Mouse (Mus musculus) liver, adult 10 weeks (tissue): ENCODE results near the gene Efna3. TPM values are rescaled to one million over a fixed set of nuclear protein-coding genes. Genes with fewer than 3 reads are reported as not detected.

Experiments used
- polyA plus RNA-seq: library from polyadenylated mRNA; stranded (reverse); fragments of 350-450 nt; fragmentation: Illumina TruSeq; extraction: RNeasy Lipid Tissue Mini Kit (QIAGEN cat#74804); gene quantifications from one replicate; pipeline ENCODE4 v1.2.3, GENCODE M21; 2014; ENCODE audit warnings: low read depth, low replicate concordance

Gene Efna3
- not detected for polyA plus RNA-seq

DNA sequence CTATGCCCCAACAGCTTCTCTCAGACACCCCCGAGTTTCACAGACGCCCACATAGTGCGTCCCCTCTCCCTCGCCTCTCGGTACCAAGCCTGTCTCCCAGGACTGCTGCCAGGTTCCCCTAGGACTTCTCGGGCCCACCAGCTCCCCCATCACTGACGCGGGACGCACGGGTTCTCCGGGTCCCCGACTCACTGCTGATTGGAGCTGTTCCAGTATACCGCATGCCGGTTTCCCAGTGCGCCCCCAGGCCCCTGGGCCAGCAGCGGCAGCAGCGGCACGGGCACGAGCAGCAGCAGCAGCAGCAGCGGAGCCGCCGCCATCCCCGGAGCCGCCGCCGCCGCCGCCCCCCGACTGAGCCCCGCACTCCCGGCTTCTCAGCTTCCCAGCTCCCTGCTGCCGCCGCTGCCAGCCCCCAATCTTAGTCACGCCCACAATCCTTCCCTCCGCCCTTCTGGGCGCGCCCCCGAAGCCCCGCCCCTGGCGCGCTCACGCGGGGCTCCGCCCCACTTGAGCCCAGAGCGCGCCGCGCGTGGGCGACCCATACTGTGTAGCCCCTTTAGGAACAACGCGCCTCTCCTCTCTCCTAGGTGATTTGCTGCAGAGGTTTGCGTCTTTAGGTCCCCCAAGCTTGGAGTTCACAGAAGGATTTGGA, at the start of gene Efna3:
TSS of gene Efna3 (minus strand) at position 452 of the 652 bp plus-strand sequence.

DNA sequence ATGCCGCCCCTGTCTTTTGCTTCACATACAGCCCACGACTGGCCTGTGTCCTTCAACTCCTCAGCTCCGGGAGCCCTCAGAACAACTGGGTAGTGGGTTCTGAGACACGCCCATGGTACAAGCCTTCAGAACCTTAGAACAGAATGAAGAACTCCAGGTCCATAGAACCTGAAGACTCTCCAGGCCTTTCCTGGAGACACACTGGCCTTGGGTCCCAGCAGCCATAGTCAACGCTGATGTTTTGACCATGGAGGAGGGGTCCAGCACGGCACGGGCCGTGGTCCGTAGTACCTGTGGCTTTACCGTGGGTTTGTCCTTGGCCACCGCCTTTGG, 42.4 kb upstream of the Efna3 start, which contains the start of gene Dcst1:
TSS of gene Dcst1 (minus strand) at position 101 of the 333 bp plus-strand sequence.

DNA sequence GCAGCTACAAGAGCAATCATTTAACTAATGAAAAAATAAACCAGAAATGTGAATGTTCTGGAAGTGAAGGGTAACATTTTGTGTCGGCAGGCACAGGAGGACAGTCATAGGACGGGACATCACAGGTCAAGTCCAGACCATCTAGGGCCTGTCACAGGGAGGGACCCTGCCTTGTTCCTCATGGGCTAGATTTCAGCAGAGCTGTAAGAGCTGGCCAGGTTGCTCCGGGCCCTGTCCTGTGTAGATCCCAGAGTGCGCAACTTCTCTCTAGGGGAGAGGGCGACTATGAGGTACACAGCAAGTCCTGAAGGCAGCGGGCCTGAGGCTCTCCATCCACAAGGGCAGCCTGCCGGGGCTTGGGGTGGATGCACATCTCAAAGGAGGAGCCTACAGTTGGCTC, 38.9 kb upstream of the Efna3 start, which contains the start of gene Dcst2:
TSS of gene Dcst2 (plus strand) at position 301 of the 400 bp plus-strand sequence.

DNA sequence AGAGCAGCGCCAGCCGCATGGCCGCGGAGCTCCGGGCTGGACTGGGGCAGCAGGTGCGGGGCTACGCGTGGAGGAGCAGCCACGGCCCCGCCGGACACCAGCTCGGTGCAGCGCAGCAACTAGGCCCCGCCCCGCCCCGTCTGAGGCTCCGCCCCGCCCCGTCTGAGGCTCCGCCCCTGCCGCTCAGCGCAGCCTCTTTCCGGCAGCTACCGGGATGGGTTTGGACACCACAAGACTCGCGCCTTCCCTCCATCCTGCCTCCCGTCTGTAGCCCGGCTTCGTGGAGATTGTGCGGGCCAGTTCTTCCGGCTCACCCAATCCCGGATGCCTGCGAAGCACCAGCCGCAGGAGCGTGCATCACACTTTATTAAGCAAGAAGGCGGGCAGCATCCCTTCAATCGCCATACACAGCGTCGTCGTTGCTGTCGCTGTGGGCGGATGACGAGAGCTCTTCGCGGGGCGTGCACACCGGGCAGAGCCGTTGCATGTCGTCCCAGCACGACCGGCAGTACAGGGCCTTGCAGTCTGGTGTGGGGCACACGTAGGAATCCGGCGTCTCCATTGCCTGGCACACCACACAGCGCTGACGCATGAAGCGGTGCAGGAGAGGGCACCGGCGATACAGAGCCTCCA, 27.2 kb upstream of the Efna3 start, which contains the start of gene Adam15:
TSS of gene Adam15 (minus strand) at position 128 of the 633 bp plus-strand sequence.

DNA sequence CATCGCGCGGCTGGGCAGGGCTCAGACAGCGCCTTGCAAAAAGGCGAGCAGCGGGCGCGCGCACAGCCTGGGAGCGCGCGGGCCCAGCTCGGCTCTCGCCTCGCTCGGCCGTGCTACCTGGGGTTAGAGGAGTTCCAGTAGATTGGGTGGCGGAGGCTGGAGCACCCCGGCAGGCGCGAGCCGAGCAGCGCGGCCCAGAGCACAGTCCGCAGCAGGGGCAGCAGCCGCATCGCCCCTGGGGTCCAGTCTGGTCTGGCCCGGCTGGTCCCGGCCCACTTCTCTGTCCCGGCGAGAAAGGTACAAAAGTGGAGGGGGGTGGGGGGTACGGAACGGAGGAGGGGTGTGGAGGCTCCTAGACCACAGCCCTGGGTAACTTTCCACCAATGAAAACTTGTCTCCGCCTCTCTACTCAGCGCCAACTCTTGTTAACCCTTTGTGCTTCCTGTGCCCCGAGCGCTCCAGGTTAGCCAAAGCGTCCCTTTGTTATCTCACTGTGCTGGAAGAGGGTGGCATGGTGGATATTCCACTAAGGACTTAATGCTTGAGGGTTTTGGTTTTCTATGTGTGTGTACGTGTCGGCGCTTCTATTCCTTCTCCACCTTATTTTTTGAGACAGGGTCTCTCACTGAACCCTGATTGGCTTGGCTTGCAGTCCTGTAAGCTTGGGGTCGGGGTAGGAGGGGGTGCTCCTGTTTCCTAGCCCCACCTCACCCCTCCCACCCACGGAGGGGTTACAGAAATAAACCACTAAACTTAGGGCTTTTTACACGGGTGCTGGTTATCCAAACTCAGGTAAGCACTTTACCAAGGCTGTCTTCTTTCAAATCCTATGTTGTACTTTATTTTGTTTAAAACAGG, 15.2 kb upstream of the Efna3 start, which contains the start of gene Efna4:
TSS of gene Efna4 (minus strand) at position 308 of the 858 bp plus-strand sequence.

DNA sequence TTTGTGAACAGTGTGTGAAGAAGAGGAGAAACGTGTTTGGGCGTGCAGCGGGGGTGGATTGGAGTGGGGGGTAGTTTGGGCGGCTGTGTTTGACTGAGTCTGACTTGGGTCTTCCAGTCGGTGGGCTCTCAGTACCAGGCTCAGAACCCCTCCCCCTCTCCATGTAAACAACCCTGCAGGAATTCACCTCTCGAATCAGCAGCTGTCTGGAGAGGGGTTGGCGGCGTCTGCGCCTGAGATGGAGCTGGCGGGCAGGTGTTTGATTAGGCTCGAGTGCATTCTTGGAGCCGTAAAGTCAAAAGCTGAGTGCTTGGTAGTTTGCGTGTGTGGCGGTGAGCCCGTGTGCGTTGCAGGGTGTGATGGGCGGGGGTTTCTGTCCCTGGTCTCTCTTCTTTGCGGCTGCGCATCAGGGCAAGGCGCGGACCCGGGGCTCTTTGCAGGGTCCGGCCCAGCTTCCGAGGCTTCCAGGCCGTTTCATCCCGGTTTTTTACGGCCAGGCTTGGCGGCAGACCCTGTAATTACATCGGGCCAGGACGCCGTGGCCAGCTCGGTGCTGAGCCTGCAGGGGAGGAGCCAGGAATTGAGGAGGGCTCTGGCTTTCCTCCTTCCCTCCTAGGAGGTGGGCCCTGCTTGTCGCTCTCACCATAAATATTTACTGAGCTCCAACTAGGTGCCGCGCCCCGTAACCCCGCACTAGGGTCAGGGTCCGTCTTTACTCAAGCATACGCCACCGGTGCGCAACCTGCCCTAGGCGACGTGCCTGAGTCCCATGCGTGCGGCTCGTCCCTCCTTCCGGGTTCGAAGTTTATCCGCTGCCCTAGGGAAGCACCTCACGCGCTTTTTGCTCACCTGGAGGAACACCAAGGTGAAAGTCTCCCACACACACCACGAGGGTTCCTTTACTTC, 41.9 kb downstream of the Efna3 start, which contains the start of gene Efna1:
TSS of gene Efna1 (minus strand) at position 537 of the 906 bp plus-strand sequence.

DNA sequence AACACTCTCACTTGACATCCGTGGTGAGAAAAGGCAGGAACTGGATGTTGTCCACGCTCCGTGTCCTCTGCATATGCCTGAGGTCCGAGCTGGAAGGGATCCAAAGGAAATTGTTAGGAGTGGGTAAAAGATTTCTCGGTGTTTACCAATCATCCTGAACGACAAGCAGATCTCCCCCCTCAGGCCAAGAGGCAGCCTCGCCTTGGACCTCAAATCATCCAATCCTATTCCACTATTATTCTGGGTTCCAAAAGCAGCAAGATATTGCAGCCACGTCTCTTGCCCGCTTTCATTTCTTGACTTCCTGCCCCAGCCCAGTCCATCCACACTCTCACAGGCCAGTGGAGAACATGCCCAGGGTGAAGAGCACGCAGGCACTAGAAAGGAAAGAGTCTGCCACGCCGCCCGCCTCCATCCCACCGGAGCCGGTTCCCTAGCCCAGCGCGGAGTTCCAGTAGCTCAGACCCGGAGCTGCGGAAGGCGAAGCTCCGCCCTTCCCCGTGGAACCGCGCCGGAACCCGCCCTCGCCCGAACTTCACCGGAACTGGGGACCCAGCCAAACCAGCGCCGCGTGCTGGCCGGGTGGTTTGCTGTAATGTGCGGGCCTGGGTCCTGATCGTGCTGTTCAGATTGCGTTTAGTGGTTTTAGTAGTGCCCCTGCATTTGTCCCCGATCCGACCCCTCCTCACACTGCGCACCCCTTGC, 52.6 kb downstream of the Efna3 start, which contains the start of gene Slc50a1:
TSS of gene Slc50a1 (minus strand) at position 520 of the 705 bp plus-strand sequence.

Other genes starting within 250 kb of the Efna3 start
- gene Rusc1, start 229.7 kb downstream of the Efna3 start, polyA plus RNA-seq: 1.8 TPM
- gene Gm43738, start 221.9 kb downstream of the Efna3 start, polyA plus RNA-seq: not detected
- gene Fdps, start 221.0 kb downstream of the Efna3 start, polyA plus RNA-seq: 96.2 TPM
- 35.7 TPM for gene Pklr, start 186.8 kb downstream of the Efna3 start, polyA plus RNA-seq
- not detected for gene Hcn3, start 162.8 kb downstream of the Efna3 start, polyA plus RNA-seq
- 8.1 TPM for gene Clk2, start 158.2 kb downstream of the Efna3 start, polyA plus RNA-seq
- 9.4 TPM for gene Scamp3, start 145.5 kb downstream of the Efna3 start, polyA plus RNA-seq
- gene Fam189b, start 139.8 kb downstream of the Efna3 start, polyA plus RNA-seq: not detected
- 10.3 TPM for gene Gba, start 120.0 kb downstream of the Efna3 start, polyA plus RNA-seq
- gene Thbs3, start 107.8 kb downstream of the Efna3 start, polyA plus RNA-seq: not detected
- gene Mtx1, start 95.9 kb downstream of the Efna3 start, polyA plus RNA-seq: 32.9 TPM
- gene Muc1, start 93.9 kb downstream of the Efna3 start, polyA plus RNA-seq: 0.87 TPM
- 38.0 TPM for gene Krtcap2, start 77.0 kb downstream of the Efna3 start, polyA plus RNA-seq
- gene Trim46, start 76.7 kb downstream of the Efna3 start, polyA plus RNA-seq: not detected
- not detected for gene Dpm3, start 63.6 kb downstream of the Efna3 start, polyA plus RNA-seq
- 5.9 TPM for gene Slc50a1, start 52.4 kb downstream of the Efna3 start, polyA plus RNA-seq
- gene Efna1, start 41.8 kb downstream of the Efna3 start, polyA plus RNA-seq: 11.2 TPM
- not detected for gene Efna4, start 15.1 kb upstream of the Efna3 start, polyA plus RNA-seq
- gene Adam15, start 27.0 kb upstream of the Efna3 start, polyA plus RNA-seq: 0.74 TPM
- gene Dcst2, start 39.0 kb upstream of the Efna3 start, polyA plus RNA-seq: not detected
- gene Dcst1, start 42.3 kb upstream of the Efna3 start, polyA plus RNA-seq: not detected
- 6.9 TPM for gene Zbtb7b, start 71.8 kb upstream of the Efna3 start, polyA plus RNA-seq
- 1.6 TPM for gene Lenep, start 79.8 kb upstream of the Efna3 start, polyA plus RNA-seq
- 3.2 TPM for gene Flad1, start 88.9 kb upstream of the Efna3 start, polyA plus RNA-seq
- gene Cks1b, start 95.4 kb upstream of the Efna3 start, polyA plus RNA-seq: 3.3 TPM
- 21.4 TPM for gene Shc1, start 95.5 kb upstream of the Efna3 start, polyA plus RNA-seq
- gene Pygo2, start 107.2 kb upstream of the Efna3 start, polyA plus RNA-seq: 6.0 TPM
- gene Pbxip1, start 113.7 kb upstream of the Efna3 start, polyA plus RNA-seq: 2.6 TPM
- gene Pmvk, start 131.6 kb upstream of the Efna3 start, polyA plus RNA-seq: 8.8 TPM
- not detected for gene Kcnn3, start 197.2 kb upstream of the Efna3 start, polyA plus RNA-seq